Mouse (Mus musculus) spleen, adult 2 months (tissue): ENCODE results near the gene Slc13a2.

ENCODE experiments used
- CTCF ChIP-seq: fragments of 200-500 bp; IDR thresholded peaks from 2 replicates; pipeline ENCODE4 v1.5.1; 2011; ENCODE audit warnings: mild to moderate bottlenecking, inconsistent platforms; ENCODE audit not compliant: insufficient read depth, insufficient read length, insufficient replicate concordance; ENCODE audit errors: extremely low read depth
- POLR2A ChIP-seq: fragments of 200-500 bp; IDR thresholded peaks from 2 replicates; pipeline ENCODE4 v1.6.1; 2011; ENCODE audit warnings: low read depth, low read length, inconsistent platforms

DNA sequence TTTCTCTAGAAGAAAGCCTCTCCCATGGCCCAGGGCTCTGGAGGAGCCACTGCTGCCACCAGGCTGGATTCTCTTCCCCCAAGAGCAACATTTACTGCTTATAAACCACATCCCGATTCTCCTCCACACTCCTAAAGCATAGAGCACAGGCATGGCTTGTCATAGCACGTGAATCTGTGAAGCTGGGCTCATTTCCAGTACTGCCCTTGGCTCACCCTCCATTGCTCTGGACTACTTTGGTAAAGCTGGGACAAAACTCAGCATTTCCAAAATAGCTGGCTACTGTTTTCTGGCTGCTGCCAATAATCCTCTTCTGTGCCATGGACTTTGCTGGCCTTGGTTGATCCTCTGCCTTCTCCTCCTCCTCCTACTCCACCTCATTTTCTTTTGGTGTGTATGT is 2.3 kb upstream of the Slc13a2 start:
- no peak for TF ChIP-seq POLR2A
- TF ChIP-seq CTCF, result no peak
